Mouse (Mus musculus): Measurements from ENCODE around the gene Gm20431.

DNA sequence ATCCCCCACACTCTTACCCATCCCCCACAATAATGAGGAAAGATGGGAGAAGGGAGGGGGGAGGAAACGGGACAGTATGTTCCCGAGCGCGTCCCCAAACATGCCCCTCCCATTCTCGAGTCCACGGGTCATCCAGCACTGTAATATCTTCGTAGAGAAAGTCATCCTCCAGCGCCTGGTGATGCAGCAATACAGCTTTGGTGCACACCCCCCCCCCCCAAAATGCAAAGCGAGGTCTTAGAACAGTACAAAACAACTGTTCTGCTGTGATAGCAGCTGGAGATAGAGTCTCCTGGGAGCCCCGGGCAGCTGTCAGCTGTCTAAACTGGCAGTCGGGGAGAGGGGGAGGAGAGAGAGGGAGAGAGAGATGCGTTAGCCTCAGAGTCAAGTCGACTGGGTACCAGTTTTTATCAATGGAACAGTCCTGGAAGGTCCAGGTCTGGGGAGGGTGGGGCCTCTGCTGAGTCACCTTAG lies 11.0 kb upstream of the Gm20431 start:
- no peak for TF ChIP-seq GATA1 (IDR thresholded peaks at IDR 0.05; ENCODE audit: borderline replicate concordance, low read length)
- TF ChIP-seq FLI1 (IDR thresholded peaks at IDR 0.05; ENCODE audit: low read length), result no peak
